Mouse (Mus musculus) v-Abl transformed pro-B cells (cell line): ENCODE data around the gene Tbl1x.

ENCODE experiments used
- in situ Hi-C, 2 experiments: fragments of 400-800 bp; cut with MboI; formaldehyde crosslinking; loops; one replicate each; pipeline ENCODE4 v1.15.1; 2025; ENCODE audit not compliant: unreplicated experiment in 2 of 2

Tbl1x gene

DNA sequence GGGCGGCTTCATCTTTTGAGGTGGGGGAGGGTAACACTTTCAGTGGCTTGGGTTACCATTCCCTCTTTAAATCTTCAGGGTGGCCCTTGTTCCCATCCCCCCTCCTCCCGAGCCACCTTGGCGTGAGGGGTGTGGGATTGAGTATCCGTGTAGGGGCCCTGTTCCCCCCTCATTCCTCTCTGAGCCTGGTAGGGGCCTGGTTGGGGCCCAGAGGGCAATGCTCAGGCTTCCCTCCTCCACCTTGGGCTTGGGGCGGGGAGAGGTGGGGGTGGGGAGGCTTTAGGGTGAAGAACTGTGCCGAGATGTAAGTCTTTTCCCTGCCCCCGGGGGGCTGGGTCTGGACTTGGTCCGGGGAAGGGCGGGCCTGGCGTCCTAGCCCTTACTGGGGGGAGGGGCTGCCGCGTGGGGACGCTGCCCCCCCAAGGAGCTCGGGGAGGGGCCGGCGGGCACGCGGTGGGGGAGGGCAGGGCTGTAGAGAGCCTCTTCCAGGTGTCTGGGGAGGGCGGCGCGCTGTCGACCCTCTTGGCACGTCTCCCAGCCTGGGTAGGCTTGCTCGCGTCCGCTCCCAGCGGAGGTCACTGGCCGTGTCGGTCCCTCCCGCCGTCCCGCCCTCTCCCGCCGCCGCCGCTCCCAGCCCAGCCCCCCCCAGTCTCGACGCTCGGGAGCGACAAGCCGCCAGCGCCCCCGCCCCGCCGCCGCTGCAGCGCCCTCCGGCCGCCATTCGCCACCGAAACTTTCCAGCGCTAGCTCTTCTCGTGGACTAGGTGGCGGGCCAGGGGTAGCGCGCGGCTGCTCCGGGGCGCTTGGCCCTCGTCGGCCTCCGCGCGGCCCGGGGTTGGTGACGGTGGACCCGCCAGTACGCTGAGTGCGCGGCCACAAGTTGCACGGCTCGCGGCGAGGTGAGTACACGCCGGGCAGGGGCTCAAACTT, at the start of gene Tbl1x:
Gene Tbl1x (plus strand): TSS at position 643 of the 930 bp plus-strand sequence.
- in situ Hi-C loops, result loop anchor here in 1 of 2 experiments (10.0 kb wide), 1 partner anchor 284 kb away; the partner anchor contains the start of gene Prkx

DNA sequence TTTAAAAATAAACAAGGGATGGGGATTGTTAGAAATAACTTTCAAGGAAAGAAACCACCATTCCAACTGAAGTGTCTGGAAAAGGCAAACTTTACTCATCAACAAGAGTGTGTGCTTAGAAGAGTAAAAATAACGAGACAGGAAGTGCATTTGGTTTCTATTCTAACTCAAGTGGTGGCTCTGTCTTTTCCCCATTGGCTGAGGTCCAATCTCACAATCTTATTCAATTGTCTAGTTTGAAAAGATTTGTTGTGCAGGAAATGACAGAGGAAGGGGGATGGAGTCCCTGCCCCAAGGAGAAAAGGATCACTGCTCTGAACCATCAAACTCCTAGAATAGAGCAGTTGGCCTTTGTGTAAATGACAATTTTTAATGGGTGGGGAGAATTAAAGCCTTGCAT, 41.6 kb upstream of the Tbl1x start:
- in situ Hi-C loops, result no loop called here

- in situ Hi-C loops, result no loop called here
These were observed 38.0 kb upstream of the Tbl1x start for GRCm38 (mm10) chrX:77472858-77473257.

DNA sequence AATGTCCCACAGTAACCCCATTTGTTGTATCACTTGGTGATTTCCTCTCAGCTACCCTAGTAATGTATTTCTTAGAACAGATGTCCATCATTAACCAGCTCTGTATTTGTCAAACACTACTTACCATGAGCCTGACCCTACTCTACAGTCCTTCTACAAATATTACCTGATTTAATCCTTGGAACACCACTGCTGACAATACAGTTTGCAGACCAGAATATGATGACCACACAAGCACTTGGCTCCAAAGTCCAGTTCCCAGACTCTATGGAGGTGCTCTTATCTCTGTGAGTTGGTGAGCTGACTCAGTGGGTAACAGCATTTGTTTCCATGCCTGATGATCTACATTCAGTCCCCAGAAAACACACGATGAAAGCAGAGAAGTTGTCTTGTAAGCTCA, 37.3 kb upstream of the Tbl1x start:
- in situ Hi-C loops, result no loop called here

DNA sequence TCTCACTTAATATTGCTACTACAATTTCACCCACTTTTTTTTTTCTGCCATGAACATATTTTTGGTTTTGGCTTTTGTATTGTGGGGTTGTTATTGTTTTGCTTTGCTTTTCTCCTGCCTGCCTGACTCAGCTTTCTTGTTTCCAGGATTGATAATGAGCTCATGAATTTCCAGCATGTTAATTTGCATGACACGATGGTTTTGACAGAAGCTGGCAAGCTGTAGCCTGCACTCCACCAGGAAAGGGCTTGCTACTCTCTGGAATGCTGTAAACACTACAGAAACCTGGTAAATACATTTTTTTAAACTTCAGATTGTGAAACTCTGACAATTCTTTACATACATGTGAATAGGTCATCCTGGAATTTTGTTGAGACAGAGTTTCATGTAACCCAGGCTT, 36.3 kb upstream of the Tbl1x start:
- in situ Hi-C loops, result no loop called here

GRCm38 (mm10) chrX:77477526-77477925, 33.3 kb upstream of the Tbl1x start:
- in situ Hi-C loops, result loop anchor here in 1 of 2 experiments (25.0 kb wide), 1 partner anchor 790 kb away; no protein-coding TSS in a partner anchor

DNA sequence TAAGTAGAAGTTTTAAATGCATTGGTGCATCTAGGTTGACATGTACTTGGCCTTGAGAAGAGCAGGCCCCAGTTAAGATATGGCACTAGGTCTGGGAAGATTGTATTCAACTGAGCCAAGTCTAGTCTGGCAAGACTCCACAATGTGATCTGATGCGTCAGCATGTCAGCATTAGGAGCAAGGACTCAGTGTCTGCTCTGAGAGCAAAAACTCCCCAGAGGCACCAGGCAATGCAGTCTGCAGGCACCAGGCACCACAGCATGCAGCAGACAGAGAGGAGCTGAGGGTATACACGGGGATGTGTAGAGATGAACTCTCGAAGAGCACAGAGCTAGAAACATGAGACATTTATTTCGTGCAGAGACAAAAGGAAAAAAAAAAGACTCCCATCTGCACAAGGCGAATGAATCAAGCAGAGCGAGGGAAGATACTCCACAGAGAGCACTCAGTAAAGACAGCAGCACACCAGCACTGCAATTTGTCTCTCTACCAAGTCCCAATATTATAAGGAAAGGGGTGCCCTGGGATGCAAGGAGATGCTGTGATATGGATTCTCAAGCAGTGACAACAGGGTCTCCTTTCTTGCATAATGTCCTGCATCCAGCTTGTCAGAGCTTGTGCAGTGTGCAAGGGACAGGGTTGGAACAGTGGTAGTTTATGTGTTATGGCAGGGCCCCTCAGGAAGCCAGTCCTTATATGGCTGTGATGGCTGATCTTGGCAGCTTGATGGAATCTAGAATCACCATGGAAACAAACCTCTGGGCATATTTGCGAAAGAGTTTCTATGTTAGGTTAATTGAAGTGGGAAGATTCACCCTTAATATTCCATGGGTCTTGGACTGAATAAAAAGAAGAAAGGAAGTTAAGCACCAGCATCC, 22.7 kb upstream of the Tbl1x start:
- in situ Hi-C loops, result loop anchor here in 1 of 2 experiments (25.0 kb wide), 1 partner anchor 801 kb away; no protein-coding TSS in a partner anchor

DNA sequence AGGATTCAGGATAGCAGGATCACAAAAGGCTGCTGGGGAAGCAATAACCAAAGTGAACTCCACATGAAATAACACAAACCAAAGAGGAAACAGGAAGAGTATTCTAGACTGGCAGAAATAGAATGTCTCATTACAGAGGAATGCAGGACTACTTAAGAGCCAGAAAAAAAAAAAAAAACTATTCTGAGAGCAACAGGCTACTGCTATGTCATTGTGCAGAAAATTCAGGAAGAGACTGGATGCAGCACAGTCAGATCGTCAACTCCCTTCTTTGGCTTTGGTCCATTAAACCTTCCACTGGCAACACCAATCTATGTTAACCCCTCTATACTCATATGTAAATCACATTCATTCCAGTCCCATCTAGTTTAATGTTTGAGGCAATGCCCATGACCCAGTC, 20.7 kb upstream of the Tbl1x start:
- in situ Hi-C loops, result loop anchor here in 1 of 2 experiments (25.0 kb wide), 1 partner anchor 803 kb away; no protein-coding TSS in a partner anchor

- in situ Hi-C loops, result loop anchor here in 1 of 2 experiments (5.0 kb wide), 2 partner anchors 72 to 128 kb away; no protein-coding TSS in a partner anchor
These were observed 1.7 kb upstream of the Tbl1x start for GRCm38 (mm10) chrX:77509149-77509548.

DNA sequence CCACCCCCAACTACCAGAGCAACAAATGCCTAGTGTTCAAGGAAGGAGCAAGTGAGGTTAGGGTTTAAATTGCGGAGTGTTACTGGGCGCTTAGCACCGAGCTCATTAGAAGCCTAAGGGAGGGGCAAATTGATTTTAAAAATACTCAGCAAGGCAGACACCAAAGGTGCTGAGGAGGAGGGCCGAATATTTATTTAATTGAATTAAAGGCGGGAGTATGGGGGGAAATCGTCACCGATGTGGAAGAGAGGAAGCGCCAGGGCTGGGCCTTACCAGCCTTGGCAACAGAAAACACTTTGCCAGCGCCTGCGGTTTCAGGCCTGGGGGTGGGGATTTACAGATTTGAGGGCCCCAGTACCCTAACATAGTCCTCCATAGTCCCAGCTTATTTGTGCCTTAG, 1.0 kb upstream of the Tbl1x start:
- in situ Hi-C loops, result loop anchor here (5.0 to 10.0 kb wide), 3 partner anchors 72 to 285 kb away; partner anchors contain the start of gene Prkx (in 1 of the 2)

DNA sequence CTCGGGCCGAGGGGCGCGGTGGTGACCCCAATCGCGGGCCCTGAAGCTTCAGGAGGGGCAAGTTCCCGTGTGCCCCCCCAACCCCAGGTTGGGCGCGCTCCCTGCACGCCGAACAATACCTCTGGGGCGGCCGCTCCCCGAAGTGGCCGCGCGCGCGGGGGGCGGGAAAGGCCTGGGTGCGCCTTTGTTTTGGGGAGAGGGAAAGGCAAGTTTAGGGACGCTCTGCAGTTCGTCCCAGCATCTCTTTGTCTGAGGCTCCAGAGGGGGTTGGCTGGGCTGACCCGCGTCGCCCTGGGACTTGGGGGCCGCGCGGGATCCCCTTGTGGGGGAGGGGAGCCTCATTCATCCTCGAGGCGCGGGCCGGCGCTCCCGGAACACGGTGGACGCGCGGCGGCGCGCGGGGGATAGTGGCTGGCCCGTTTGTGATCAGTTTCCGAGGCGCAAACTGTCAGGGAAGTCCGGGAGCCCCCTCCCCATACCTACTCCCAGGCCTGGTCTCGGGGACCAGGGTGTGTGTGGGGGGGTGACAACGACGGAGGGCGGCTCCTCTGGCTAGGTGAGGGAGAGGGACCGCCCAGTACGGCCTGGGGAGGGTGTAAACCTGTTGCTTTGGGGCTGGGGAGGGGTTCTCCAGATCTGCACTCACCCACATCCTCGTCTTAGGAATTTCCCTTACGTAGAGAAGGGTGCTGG, 634 bp downstream of the Tbl1x start:
- in situ Hi-C loops, result loop anchor here in 1 of 2 experiments (10.0 kb wide), 1 partner anchor 283 kb away; the partner anchor contains the start of gene Prkx

DNA sequence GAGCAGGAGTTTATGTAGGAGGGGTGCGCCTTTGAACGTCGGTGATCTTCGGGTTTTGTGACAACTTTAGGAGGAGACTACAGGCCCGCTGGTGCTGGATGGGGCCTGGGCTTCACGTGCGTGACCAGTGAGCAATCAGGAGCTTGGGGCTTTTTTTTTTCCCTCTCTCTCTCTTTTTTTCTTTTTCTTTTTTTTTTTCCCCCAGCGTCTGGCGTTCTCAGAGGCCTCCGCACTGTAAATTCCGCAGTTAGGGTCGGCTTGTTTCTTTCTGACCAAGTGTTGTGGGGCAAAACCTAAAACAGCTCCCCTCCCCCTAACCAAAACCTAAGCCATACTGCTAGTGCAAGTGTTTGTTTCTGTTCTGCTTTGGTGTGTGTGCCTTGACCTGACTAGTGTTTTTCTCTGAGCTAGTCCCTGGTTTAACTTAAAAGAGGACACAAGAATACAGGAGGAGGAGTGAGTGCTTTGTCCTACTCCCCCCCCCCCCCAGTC, 1.2 kb downstream of the Tbl1x start:
- in situ Hi-C loops, result loop anchor here in 1 of 2 experiments (10.0 kb wide), 1 partner anchor 283 kb away; the partner anchor contains the start of gene Prkx

DNA sequence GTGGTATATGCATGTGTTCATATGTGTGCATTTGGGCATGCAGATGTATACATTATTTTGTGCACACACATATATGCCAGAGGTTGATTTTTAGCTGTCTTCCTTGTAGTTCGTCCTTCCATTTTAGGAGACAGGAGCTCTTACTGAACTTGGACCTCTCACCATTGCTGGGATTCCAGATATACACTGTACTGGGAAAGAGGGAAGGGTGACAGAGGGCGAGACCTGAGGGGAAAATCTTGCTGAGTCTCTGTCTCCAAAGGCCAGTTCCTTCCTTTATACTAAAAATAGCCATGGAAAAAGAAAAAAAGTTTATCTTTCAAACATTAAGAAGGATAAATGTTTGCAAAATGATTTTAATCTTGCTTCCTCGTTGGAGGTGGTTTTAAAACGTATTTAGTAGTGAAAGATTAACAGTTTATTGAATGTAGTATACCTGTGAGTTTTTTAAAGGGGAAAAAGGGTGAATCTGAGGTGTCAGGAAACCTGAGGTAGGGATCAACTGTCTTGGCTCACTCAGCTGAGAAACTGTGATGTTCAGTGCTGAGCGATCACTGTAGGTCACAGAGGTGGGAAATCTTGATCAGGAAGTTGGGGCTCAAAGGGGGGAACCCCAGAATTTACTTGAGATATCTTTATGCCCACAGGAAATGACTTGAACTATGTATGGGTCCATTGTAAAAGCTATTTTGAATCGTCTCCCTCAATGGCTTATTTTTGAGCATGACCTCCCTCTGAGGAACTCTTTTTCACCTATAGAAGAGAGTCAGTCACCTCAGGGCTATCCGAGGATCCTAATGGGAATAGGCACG, 6.7 kb downstream of the Tbl1x start:
- in situ Hi-C loops, result loop anchor here in 1 of 2 experiments (10.0 kb wide), 1 partner anchor 277 kb away; the partner anchor contains the start of gene Prkx

DNA sequence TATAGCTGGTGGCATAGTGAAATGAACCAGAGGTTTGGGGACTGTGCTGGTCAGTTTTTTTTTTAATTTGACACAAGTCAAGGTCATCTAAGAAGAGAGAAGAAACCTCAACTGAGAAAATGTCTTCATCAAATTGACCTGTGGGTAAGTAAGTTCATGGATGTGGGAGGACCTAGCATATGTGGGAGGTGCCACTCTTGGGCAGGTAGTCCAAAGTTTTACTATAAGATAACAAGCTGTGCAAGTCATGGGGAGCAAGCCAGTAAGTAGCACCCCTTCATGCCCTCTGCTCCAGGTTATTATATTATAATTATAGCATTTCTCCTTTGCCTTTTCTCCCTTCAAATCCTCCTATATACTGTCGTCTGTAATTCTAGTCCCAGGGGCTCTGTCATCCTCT, 8.1 kb downstream of the Tbl1x start:
- in situ Hi-C loops, result loop anchor here in 1 of 2 experiments (10.0 kb wide), 1 partner anchor 276 kb away; the partner anchor contains the start of gene Prkx

GRCm38 (mm10) chrX:77522842-77523375, 12.1 kb downstream of the Tbl1x start:
- in situ Hi-C loops, result loop anchor here in 1 of 2 experiments (10.0 kb wide), 1 partner anchor 272 kb away; the partner anchor contains the start of gene Prkx

GRCm38 (mm10) chrX:77525179-77525578, 14.4 kb downstream of the Tbl1x start:
- in situ Hi-C loops, result loop anchor here (10.0 to 25.0 kb wide), 2 partner anchors 270 to 1062 kb away; partner anchors contain the start of genes Prkx (in 1 of the 2) and Prrg1 (in 1 of the 2)

GRCm38 (mm10) chrX:77528401-77528800, 17.6 kb downstream of the Tbl1x start:
- in situ Hi-C loops, result loop anchor here (10.0 to 25.0 kb wide), 2 partner anchors 266 to 1059 kb away; partner anchors contain the start of genes Prkx (in 1 of the 2) and Prrg1 (in 1 of the 2)

DNA sequence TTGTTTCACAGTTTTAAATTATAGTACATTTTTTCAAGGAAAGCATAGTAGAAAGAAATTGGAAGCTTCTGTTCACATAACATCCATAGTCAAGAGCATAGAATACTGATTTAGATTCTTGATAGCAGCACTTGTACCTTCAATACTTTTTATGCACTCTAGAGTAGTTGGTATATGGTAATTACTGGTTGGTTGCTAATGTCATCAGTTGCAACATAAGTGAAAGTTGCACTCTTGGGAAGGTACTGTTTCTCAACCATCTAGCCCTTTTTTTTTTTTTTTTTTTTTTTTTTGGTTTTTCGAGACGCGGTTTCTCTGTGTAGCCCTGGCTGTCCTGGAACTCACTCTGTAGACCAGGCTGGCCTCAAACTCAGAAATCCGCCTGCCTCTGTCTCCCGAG, 20.2 kb downstream of the Tbl1x start:
- in situ Hi-C loops, result loop anchor here in 1 of 2 experiments (25.0 kb wide), 1 partner anchor 1056 kb away; the partner anchor contains the start of gene Prrg1
